Mouse (Mus musculus) kidney, adult 2 months (tissue): ENCODE measurements around the gene Gm11077.

Experiments
- CTCF ChIP-seq: fragments of 200-500 bp; conservative IDR thresholded peaks from 2 replicates; pipeline ENCODE4 v1.5.1; 2011; ENCODE audit warnings: low read depth, mild to moderate bottlenecking, control low read depth, low read length, moderate library complexity, mixed read lengths; ENCODE audit not compliant: insufficient read depth, insufficient read length
- POLR2A ChIP-seq: fragments of 200-500 bp; IDR thresholded peaks from one replicate; pipeline ENCODE4 v1.6.1; 2011; ENCODE audit warnings: low read depth, low read length, control low read depth

GRCm38 (mm10) chr6:140729272-140729671 is at the start of gene Gm11077:
- no peak; the same call in 1 of the 2 replicates for TF ChIP-seq CTCF
- TF ChIP-seq POLR2A: no peak
